Mouse (Mus musculus): ENCODE measurements around the gene Frmd6. TPM values are rescaled to one million over a fixed set of nuclear protein-coding genes. Genes with fewer than 3 reads are reported as not detected.

Frmd6 gene
- total RNA-seq, 2 experiments from 2014 or later: 15.0 to 16.8 TPM

- intact Hi-C loops (cut with DNase I): no loop called here
- DNase-seq (ENCODE audit: extremely low spot score in 1 of 2, low spot score in 2 of 2): no peak
Measured at GRCm38 (mm10) chr12:70837792-70838321, 12.5 kb downstream of the Frmd6 start.

GRCm38 (mm10) chr12:70845371-70845770 is 20.1 kb downstream of the Frmd6 start:
- no peak for DNase-seq (ENCODE audit: extremely low spot score in 1 of 2, low spot score in 2 of 2)
- intact Hi-C loops (cut with DNase I): no loop called here

- no peak for DNase-seq (ENCODE audit: extremely low spot score in 1 of 2, low spot score in 2 of 2)
- intact Hi-C loops (cut with DNase I): no loop called here
Measured at GRCm38 (mm10) chr12:70849024-70849423, 23.7 kb downstream of the Frmd6 start.

GRCm38 (mm10) chr12:70849517-70850291 is 24.4 kb downstream of the Frmd6 start:
- intact Hi-C loops (cut with DNase I): no loop called here
- DNase-seq (ENCODE audit: extremely low spot score in 1 of 2, low spot score in 2 of 2): no peak

GRCm38 (mm10) chr12:70851342-70851960 is 26.1 kb downstream of the Frmd6 start:
- intact Hi-C loops (cut with DNase I): no loop called here
- DNase-seq (ENCODE audit: extremely low spot score in 1 of 2, low spot score in 2 of 2): no peak

- DNase-seq (ENCODE audit: extremely low spot score in 1 of 2, low spot score in 2 of 2): peak in 1 of 2 experiments; percentile 51
- intact Hi-C loops (cut with DNase I): no loop called here
Measured at GRCm38 (mm10) chr12:70853026-70853425, 27.7 kb downstream of the Frmd6 start.

- intact Hi-C loops (cut with DNase I): no loop called here
- DNase-seq (ENCODE audit: extremely low spot score in 1 of 2, low spot score in 2 of 2): no peak
Measured at GRCm38 (mm10) chr12:70855678-70856077, 30.4 kb downstream of the Frmd6 start.

GRCm38 (mm10) chr12:70856776-70857175 is 31.5 kb downstream of the Frmd6 start:
- intact Hi-C loops (cut with DNase I): no loop called here
- DNase-seq (ENCODE audit: extremely low spot score in 1 of 2, low spot score in 2 of 2): no peak

- DNase-seq (ENCODE audit: extremely low spot score in 1 of 2, low spot score in 2 of 2): no peak
- intact Hi-C loops (cut with DNase I): no loop called here
Measured at GRCm38 (mm10) chr12:70863281-70863680, 38.0 kb downstream of the Frmd6 start.

GRCm38 (mm10) chr12:70867780-70868179 is 42.5 kb downstream of the Frmd6 start:
- DNase-seq (ENCODE audit: extremely low spot score in 1 of 2, low spot score in 2 of 2): no peak
- intact Hi-C loops (cut with DNase I): loop anchor here (5.0 kb wide), 1 partner anchor 40 kb away; the partner anchor contains the start of gene Frmd6

GRCm38 (mm10) chr12:70868190-70868987 is 43.1 kb downstream of the Frmd6 start:
- intact Hi-C loops (cut with DNase I): loop anchor here (5.0 kb wide), 1 partner anchor 41 kb away; the partner anchor contains the start of gene Frmd6
- no peak for DNase-seq (ENCODE audit: extremely low spot score in 1 of 2, low spot score in 2 of 2)

- intact Hi-C loops (cut with DNase I): loop anchor here (5.0 kb wide), 1 partner anchor 42 kb away; the partner anchor contains the start of gene Frmd6
- no peak for DNase-seq (ENCODE audit: extremely low spot score in 1 of 2, low spot score in 2 of 2)
Measured at GRCm38 (mm10) chr12:70868988-70869291, 43.6 kb downstream of the Frmd6 start.

GRCm38 (mm10) chr12:70873544-70873943 is 48.2 kb downstream of the Frmd6 start:
- intact Hi-C loops (cut with DNase I): no loop called here
- DNase-seq (ENCODE audit: extremely low spot score in 1 of 2, low spot score in 2 of 2): no peak

- intact Hi-C loops (cut with DNase I): no loop called here
- no peak for DNase-seq (ENCODE audit: extremely low spot score in 1 of 2, low spot score in 2 of 2)
Measured at GRCm38 (mm10) chr12:70876270-70876998, 51.1 kb downstream of the Frmd6 start.

- intact Hi-C loops (cut with DNase I): no loop called here
- DNase-seq (ENCODE audit: extremely low spot score in 1 of 2, low spot score in 2 of 2): peak; percentile 27 to 56
Measured at GRCm38 (mm10) chr12:70877926-70878710, 52.8 kb downstream of the Frmd6 start.

GRCm38 (mm10) chr12:70880396-70880975 is 55.2 kb downstream of the Frmd6 start:
- intact Hi-C loops (cut with DNase I): no loop called here
- no peak for DNase-seq (ENCODE audit: extremely low spot score in 1 of 2, low spot score in 2 of 2)

- peak in 1 of 2 experiments; percentile 81 for DNase-seq (ENCODE audit: extremely low spot score in 1 of 2, low spot score in 2 of 2)
- intact Hi-C loops (cut with DNase I): no loop called here
Measured at GRCm38 (mm10) chr12:70881340-70881739, 56.0 kb downstream of the Frmd6 start.

GRCm38 (mm10) chr12:70881854-70882253 is 56.5 kb downstream of the Frmd6 start:
- intact Hi-C loops (cut with DNase I): no loop called here
- no peak for DNase-seq (ENCODE audit: extremely low spot score in 1 of 2, low spot score in 2 of 2)
